Mouse (Mus musculus): Measurements from ENCODE around the gene Cope. TPM values are rescaled to one million over a fixed set of nuclear protein-coding genes. Genes with fewer than 3 reads are reported as not detected.

Gene Cope
- polyA plus RNA-seq, 1 experiment from 2014 or later = 274 TPM

DNA sequence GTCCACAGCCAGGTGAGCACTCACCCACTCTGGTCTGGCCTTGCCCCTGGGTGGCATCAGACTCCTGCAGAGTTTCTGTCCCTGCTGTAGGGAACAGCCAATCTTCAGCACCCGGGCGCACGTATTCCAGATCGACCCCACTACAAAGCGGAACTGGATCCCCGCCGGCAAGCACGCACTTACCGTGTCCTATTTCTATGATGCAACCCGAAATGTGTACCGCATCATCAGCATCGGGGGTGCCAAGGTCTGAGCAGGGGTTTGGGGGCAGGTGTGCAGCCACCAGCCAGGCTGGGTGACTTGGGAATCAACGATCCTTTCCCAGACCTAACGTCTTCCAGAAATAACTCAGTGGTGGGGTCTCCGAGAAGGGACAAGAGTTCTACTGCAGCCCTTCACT, 17.0 kb upstream of the Cope start:
- Histone ChIP-seq H3K4me1 (ENCODE audit: control insufficient read depth, insufficient read depth, low read length) (0 out of 2 replicates have a peak, but pooled peaks cover 12% of the 10 kb centered on the region), H3K27ac (replicated peaks; ENCODE audit: low read depth, low read length) (no peak overlapping the region), H3K9ac (replicated peaks; ENCODE audit: low read length) (no peak overlapping the region), H3K9me3 (ENCODE audit: control insufficient read depth, low read length) (no peaks in the 10 kb centered on the region), H3K4me3 (replicated peaks; ENCODE audit: low read depth, low read length) (no peak overlapping the region), H3K4me2 (ENCODE audit: low read length) (no peak overlapping the region), H3K36me3 (ENCODE audit: control insufficient read depth, insufficient read depth, low read length) (peaks cover 46% of the 10 kb centered on the region), H3K27me3 (ENCODE audit: control insufficient read depth, insufficient read depth, low read length) (no peaks in the 10 kb centered on the region)
- ATAC-seq (ENCODE audit: low FRiP score, low TSS enrichment) (no peak), DNase-seq (no peak)
- WGBS = 97% methylated on average over 15 of the region's 15 CpGs

DNA sequence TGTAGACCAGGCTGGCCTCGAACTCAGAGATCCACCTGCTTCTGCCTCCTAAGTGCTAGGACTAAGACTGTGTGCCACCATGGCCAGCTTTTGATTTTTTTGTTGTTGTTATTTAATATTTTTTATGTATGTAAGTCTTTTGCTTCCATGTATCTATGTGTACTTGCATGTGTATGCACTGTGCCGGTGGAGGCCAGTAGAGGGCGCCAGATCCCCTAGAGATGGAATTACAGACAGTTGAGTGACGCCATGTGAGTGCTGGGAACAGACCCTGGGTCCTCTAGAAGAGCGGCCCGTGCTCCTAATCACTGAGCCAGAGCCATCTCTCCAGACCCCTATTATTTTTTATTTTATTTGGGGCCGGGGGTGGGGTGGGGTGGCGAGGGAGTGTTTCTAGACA, 15.6 kb upstream of the Cope start:
- H3K27me3 ChIP-seq (ENCODE audit: control insufficient read depth, insufficient read depth, low read length) = no peaks in the 10 kb centered on the region
- no peak for ATAC-seq (ENCODE audit: low FRiP score, low TSS enrichment)

DNA sequence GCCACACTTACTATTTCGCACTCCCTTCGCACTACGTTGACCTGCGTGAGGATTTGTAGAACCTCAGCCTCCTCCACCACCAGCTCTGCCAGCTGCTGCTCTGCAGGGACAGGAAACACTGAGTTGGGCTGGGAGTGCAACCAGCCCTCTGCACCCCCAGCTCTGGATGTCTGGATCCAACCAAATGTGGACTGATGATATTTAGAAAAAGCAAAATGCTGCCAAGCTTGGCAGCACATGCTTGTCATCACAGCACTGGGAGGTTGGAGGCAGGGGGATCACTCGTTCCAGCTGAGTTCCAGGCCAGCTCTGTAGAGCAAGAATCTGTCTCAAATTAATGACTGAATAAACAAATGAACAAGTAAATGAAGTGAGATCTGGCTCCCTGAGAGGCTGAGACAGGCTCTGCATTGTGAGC, 8.3 kb upstream of the Cope start:
- Histone ChIP-seq H3K27ac (replicated peaks; ENCODE audit: low read depth, low read length) (no peak overlapping the region), H3K4me2 (ENCODE audit: low read length) (no peak overlapping the region), H3K36me3 (ENCODE audit: control insufficient read depth, insufficient read depth, low read length) (peaks cover 92% of the 10 kb centered on the region), H3K27me3 (ENCODE audit: control insufficient read depth, insufficient read depth, low read length) (no peaks in the 10 kb centered on the region), H3K9me3 (ENCODE audit: control insufficient read depth, low read length) (no peaks in the 10 kb centered on the region), H3K4me3 (replicated peaks; ENCODE audit: low read depth, low read length) (no peak overlapping the region), H3K4me1 (ENCODE audit: control insufficient read depth, insufficient read depth, low read length) (no peaks in the 10 kb centered on the region), H3K9ac (replicated peaks; ENCODE audit: low read length) (no peak overlapping the region)
- ATAC-seq (ENCODE audit: low FRiP score, low TSS enrichment) (no peak), DNase-seq (no peak)
- 85% methylated on average over 5 of the region's 5 CpGs for WGBS

More for the DNA sequence above, 15.6 kb upstream of the Cope start:
- no peak overlapping the region for H3K4me2 ChIP-seq (ENCODE audit: low read length)
- no peak for DNase-seq
- no peak overlapping the region for H3K4me3 ChIP-seq (replicated peaks; ENCODE audit: low read depth, low read length)
- peaks cover 59% of the 10 kb centered on the region for H3K36me3 ChIP-seq (ENCODE audit: control insufficient read depth, insufficient read depth, low read length)
- 90% methylated on average over 8 of the region's 8 CpGs for WGBS
- H3K4me1 ChIP-seq (ENCODE audit: control insufficient read depth, insufficient read depth, low read length) = 0 out of 2 replicates have a peak, but pooled peaks cover 12% of the 10 kb centered on the region
- H3K9ac ChIP-seq (replicated peaks; ENCODE audit: low read length) = no peak overlapping the region
- no peaks in the 10 kb centered on the region for H3K9me3 ChIP-seq (ENCODE audit: control insufficient read depth, low read length)
- H3K27ac ChIP-seq (replicated peaks; ENCODE audit: low read depth, low read length) = no peak overlapping the region

DNA sequence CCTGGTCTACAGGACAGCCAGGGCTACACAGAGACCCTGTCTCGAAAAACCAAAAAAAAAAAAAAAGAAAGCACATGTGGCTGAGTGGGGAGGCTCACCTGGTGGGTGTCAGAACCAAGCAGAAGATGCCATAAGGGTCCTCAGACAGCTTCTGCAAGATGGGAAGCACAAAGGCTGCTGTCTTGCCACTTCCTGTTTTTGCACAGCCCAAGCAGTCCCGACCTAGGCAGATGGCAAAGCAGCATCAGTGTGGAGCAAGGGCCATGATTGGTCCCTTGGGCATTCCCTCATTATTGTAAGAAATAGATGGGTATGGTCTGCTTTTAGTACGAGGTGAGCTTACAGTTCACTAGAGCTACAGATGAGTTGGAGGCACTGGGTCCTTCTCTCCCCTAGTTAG, 1.4 kb upstream of the Cope start:
- WGBS = 91% methylated on average over 3 of the region's 3 CpGs
- Histone ChIP-seq H3K4me1 (ENCODE audit: control insufficient read depth, insufficient read depth, low read length) (peaks cover 19% of the 10 kb centered on the region), H3K4me2 (ENCODE audit: low read length) (no peak overlapping the region), H3K9ac (replicated peaks; ENCODE audit: low read length) (no peak overlapping the region), H3K27me3 (ENCODE audit: control insufficient read depth, insufficient read depth, low read length) (no peaks in the 10 kb centered on the region), H3K4me3 (replicated peaks; ENCODE audit: low read depth, low read length) (no peak overlapping the region), H3K27ac (replicated peaks; ENCODE audit: low read depth, low read length) (no peak overlapping the region), H3K36me3 (ENCODE audit: control insufficient read depth, insufficient read depth, low read length) (peaks cover 49% of the 10 kb centered on the region), H3K9me3 (ENCODE audit: control insufficient read depth, low read length) (no peaks in the 10 kb centered on the region)
- DNase-seq = no peak
- no peak for ATAC-seq (ENCODE audit: low FRiP score, low TSS enrichment)

DNA sequence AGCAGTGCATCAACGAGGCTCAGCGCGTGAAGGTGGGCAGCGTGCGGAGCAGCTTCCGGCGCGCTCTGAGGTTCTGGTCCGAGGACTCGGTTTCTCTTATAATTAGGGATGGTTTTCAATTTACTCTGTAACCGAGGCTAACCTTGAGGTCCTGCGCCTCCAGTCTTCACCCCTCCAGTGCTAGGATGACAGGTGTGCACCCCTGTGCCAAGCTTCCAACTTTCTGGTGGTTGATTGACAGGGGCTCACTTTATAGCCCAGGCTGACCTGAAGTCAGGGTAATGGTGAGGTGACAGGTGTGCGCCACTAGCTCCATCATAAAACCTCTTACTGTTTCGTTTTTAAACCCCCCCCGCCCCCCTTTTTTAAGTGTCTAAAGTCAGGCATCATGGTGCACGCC, 583 bp downstream of the Cope start:
- H3K4me1 ChIP-seq (ENCODE audit: control insufficient read depth, insufficient read depth, low read length) = peaks cover 19% of the 10 kb centered on the region
- peak overlapping the region; percentile 85 for H3K4me3 ChIP-seq (replicated peaks; ENCODE audit: low read depth, low read length)
- H3K27ac ChIP-seq (replicated peaks; ENCODE audit: low read depth, low read length) = peak overlapping the region; percentile 68
- DNase-seq = no peak
- ATAC-seq (ENCODE audit: low FRiP score, low TSS enrichment) = peak; percentile 32; the same call in 1 of the 2 replicates
- H3K9me3 ChIP-seq (ENCODE audit: control insufficient read depth, low read length) = no peaks in the 10 kb centered on the region
- peak overlapping the region; percentile 80 for H3K9ac ChIP-seq (replicated peaks; ENCODE audit: low read length)
- peak overlapping the region; percentile 94 for H3K4me2 ChIP-seq (ENCODE audit: low read length)
- no peaks in the 10 kb centered on the region for H3K27me3 ChIP-seq (ENCODE audit: control insufficient read depth, insufficient read depth, low read length)
- WGBS = 4% methylated on average over 16 of the region's 16 CpGs
- peaks cover 47% of the 10 kb centered on the region for H3K36me3 ChIP-seq (ENCODE audit: control insufficient read depth, insufficient read depth, low read length)

DNA sequence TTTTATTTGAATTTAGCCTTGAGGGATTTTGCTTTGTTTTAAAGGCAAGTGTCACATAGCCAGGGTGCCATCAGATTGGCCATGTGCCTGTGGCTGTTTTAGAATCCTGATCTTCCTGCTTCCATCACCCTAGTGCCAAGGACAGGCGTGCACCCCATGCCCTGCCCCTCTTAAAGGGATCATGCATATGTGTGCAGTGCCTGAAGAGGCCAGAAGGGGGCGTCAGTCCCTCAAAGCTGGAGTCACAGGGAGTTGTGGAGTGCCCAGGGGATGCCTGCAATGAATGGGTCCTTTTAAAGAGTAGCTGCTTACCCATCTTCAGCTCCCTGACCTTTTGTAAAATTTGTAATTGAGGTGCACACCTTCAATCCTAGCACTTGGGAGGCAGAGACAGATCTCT, 7.0 kb downstream of the Cope start:
- no peaks in the 10 kb centered on the region for H3K27me3 ChIP-seq (ENCODE audit: control insufficient read depth, insufficient read depth, low read length)
- no peak overlapping the region for H3K4me3 ChIP-seq (replicated peaks; ENCODE audit: low read depth, low read length)
- DNase-seq = no peak
- H3K9me3 ChIP-seq (ENCODE audit: control insufficient read depth, low read length) = no peaks in the 10 kb centered on the region
- no peak overlapping the region for H3K4me2 ChIP-seq (ENCODE audit: low read length)
- no peak overlapping the region for H3K27ac ChIP-seq (replicated peaks; ENCODE audit: low read depth, low read length)
- no peak for ATAC-seq (ENCODE audit: low FRiP score, low TSS enrichment)
- H3K4me1 ChIP-seq (ENCODE audit: control insufficient read depth, insufficient read depth, low read length) = no peaks in the 10 kb centered on the region
- peaks cover 78% of the 10 kb centered on the region for H3K36me3 ChIP-seq (ENCODE audit: control insufficient read depth, insufficient read depth, low read length)
- H3K9ac ChIP-seq (replicated peaks; ENCODE audit: low read length) = no peak overlapping the region
- WGBS = 38% methylated on average over 2 of the region's 2 CpGs

DNA sequence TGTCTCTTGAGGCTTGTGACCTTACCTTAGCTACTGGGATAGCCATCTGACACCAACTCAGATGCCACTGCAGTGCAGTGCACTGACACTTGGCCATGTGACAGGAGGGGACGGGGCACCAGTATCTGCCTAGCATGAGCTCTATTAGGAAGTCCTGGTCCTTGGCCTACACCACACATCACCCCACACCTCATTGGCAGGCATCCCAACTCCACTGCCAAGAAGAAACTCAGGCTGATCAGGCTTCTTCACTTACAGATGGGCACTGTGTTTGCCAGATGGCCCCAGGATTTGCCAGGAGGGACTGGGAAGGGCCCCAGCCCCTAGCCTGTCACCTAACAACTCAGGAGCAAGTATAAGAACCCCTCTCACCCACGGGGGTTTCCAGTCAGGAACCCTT, 11.1 kb downstream of the Cope start:
- peaks cover 29% of the 10 kb centered on the region for H3K4me1 ChIP-seq (ENCODE audit: control insufficient read depth, insufficient read depth, low read length)
- no peak for ATAC-seq (ENCODE audit: low FRiP score, low TSS enrichment)
- no peaks in the 10 kb centered on the region for H3K9me3 ChIP-seq (ENCODE audit: control insufficient read depth, low read length)
- H3K36me3 ChIP-seq (ENCODE audit: control insufficient read depth, insufficient read depth, low read length) = peaks cover 46% of the 10 kb centered on the region
- 76% methylated on average over 2 of the region's 2 CpGs for WGBS
- no peak overlapping the region for H3K4me2 ChIP-seq (ENCODE audit: low read length)
- H3K27me3 ChIP-seq (ENCODE audit: control insufficient read depth, insufficient read depth, low read length) = no peaks in the 10 kb centered on the region
- no peak overlapping the region for H3K4me3 ChIP-seq (replicated peaks; ENCODE audit: low read depth, low read length)
- no peak overlapping the region for H3K9ac ChIP-seq (replicated peaks; ENCODE audit: low read length)
- DNase-seq = no peak
- H3K27ac ChIP-seq (replicated peaks; ENCODE audit: low read depth, low read length) = no peak overlapping the region

DNA sequence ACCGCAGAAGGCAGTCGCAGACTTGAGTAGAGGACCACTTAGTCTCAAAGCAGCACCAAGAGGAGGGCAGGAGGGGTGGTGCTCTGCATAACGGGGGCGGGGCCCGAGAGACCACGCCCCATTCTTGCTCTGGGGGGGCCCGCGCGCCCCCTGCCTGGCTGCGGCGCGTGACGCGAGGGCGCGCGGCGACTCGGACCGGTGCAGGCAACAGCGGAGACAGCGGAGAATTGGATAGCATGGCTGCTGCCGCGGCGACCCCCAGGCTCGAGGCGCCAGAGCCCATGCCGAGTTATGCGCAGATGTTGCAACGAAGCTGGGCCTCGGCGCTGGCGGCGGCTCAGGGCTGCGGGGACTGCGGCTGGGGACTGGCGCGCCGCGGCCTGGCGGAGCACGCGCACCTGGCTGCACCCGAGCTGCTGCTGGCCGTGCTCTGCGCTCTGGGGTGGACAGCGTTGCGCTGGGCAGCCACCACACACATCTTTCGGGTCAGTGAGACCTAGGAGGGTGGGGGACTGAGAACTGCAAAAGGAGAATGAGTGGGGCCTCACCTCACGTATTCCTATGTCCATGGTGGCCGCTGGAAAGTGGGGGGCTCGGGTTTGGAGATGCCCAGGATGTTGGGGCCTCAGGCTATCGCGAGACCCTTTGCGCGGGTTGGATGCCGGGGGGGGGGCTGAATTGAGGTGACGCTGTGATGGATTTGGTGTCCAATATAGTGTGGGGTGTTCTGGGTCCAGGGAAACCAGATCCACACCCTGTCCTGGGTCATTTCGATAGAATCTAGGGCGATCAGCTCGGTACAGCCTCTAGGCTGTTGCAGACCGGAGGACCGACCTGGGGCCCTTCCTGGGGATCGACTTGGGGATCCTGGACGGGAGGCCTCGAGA, 13.5 kb downstream of the Cope start, which contains the start of gene Cers1:
TSS of gene Cers1 (plus strand) at position 152 of the 887 bp plus-strand sequence.
- Histone ChIP-seq H3K4me2 (ENCODE audit: low read length) (peak within 1 kb of the TSS; percentile 88), H3K4me3 (replicated peaks; ENCODE audit: low read depth, low read length) (peak within 1 kb of the TSS; percentile 63), H3K9ac (replicated peaks; ENCODE audit: low read length) (peak within 1 kb of the TSS; percentile 80), H3K9me3 (ENCODE audit: control insufficient read depth, low read length) (no peaks in the 10 kb centered on the region), H3K4me1 (ENCODE audit: control insufficient read depth, insufficient read depth, low read length) (peaks cover 29% of the 10 kb centered on the region), H3K27ac (replicated peaks; ENCODE audit: low read depth, low read length) (peak within 1 kb of the TSS; percentile 95), H3K27me3 (ENCODE audit: control insufficient read depth, insufficient read depth, low read length) (no peaks in the 10 kb centered on the region), H3K36me3 (ENCODE audit: control insufficient read depth, insufficient read depth, low read length) (peaks cover 46% of the 10 kb centered on the region)
- DNase-seq (peak; percentile 90), ATAC-seq (ENCODE audit: low FRiP score, low TSS enrichment) (peak; percentile 59)
- WGBS = 1% methylated on average over 66 of the region's 66 CpGs

Measured in midbrain, embryonic 14.5 days (tissue).